Comparison of ENCODE assay signal across 26 mouse cellular contexts in the genomic region with DNA sequence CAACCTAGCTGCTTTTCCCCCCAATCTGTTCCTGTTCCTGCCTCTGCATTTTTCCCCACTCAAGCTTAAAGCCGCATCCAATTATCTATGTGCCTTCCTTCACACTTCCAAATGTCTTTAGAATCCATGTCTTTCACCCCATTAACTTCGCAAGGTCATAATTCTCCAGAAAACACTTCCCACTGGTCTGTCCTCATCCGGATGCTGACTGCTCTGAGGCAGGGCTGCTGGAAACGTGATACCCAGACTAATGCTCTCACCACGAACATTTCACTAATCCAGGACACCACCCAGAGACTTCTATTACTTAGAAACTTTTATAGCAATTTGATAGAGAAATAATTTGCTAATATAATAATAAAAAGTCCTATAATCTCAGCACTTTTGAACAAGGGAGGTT.
DNase-seq lines count a peak whose midpoint lies in the region; ATAC-seq and TF ChIP-seq lines count a peak whose summit lies in the region.
"Had no signal": no experiment of that assay in that cellular context is flagged by ENCODE, and none has a peak within 500 bp of the region (broad histone marks: within the 10 kb centered on the region; RNA-seq: fewer than 3 reads in every experiment).

No protein-coding gene starts in this region.

- DNase-seq in heart, adult 18-20 months: no peak
- DNase-seq in heart, postnatal 0 days (ENCODE audit: low spot score): no peak
- no peak for DNase-seq in heart, embryonic 10.5 days (ENCODE audit: low spot score)
- no peak for DNase-seq in lung, adult 18-20 months
- DNase-seq in MN1 (ENCODE audit: low spot score): no peak
- DNase-seq: adrenal gland, adult 8-10 months; B cell, adult 2 months; cerebellum, adult 8-10 months; gastrocnemius, postnatal 14 days; liver, postnatal 0 days; lung, postnatal 36 days; midbrain, embryonic 14.5 days; retina, postnatal 1 day; right cerebral cortex, postnatal 25 days; thymus, postnatal 14 days had no signal

- no peaks in the 10 kb centered on the region for H3K9me3 ChIP-seq in heart, embryonic 11.5 days (replicated peaks; ENCODE audit: control insufficient read depth, low read length)
- no peaks in the 10 kb centered on the region for H3K9me3 ChIP-seq in heart, postnatal 0 days (replicated peaks; ENCODE audit: control insufficient read depth, low read length)
- H3K9me3 ChIP-seq in heart, embryonic 10.5 days: no peaks in the 10 kb centered on the region
- H3K9me3 ChIP-seq in lung, embryonic 16.5 days (ENCODE audit: control insufficient read depth, low read length): no peaks in the 10 kb centered on the region
- H3K9me3 ChIP-seq: G1E; hindbrain, embryonic 12.5 days; limb, embryonic 12.5 days; neural tube, embryonic 12.5 days had no signal

- peaks cover 30% of the 10 kb centered on the region for H3K4me1 ChIP-seq in heart, embryonic 11.5 days (ENCODE audit: control insufficient read depth, insufficient read depth, low read length)
- peaks cover 35% of the 10 kb centered on the region for H3K4me1 ChIP-seq in heart, postnatal 0 days (ENCODE audit: control insufficient read depth, insufficient read depth)
- peaks cover 38% of the 10 kb centered on the region for H3K4me1 ChIP-seq in heart, embryonic 10.5 days
- H3K4me1 ChIP-seq in lung, embryonic 16.5 days (replicated peaks; ENCODE audit: control insufficient read depth, insufficient read depth, low read length): peaks cover 10% of the 10 kb centered on the region
- peaks cover 12% of the 10 kb centered on the region for H3K4me1 ChIP-seq in olfactory bulb, adult 2 months (ENCODE audit: control insufficient read depth, insufficient read depth, low read length)
- H3K4me1 ChIP-seq: neural tube, embryonic 12.5 days had no signal

- TF ChIP-seq EP300 in heart, postnatal 0 days (IDR thresholded peaks at IDR 0.05; ENCODE audit: low read depth): no peak

- H3K27ac ChIP-seq in heart, embryonic 11.5 days (ENCODE audit: low read depth, low read length): peak overlapping the region; percentile 31; the same call in 1 of the 2 replicates
- peak overlapping the region; percentile 81; the same call in 1 of the 2 replicates for H3K27ac ChIP-seq in heart, postnatal 0 days (ENCODE audit: low read depth)
- H3K27ac ChIP-seq in heart, embryonic 10.5 days: no peak overlapping the region
- peak overlapping the region; percentile 13; the same call in 1 of the 2 replicates for H3K27ac ChIP-seq in lung, embryonic 16.5 days (ENCODE audit: low read length)
- peak overlapping the region; percentile 62 for H3K27ac ChIP-seq in olfactory bulb, adult 2 months (ENCODE audit: insufficient read depth, low read depth, low read length)
- H3K27ac ChIP-seq: hindbrain, embryonic 12.5 days; limb, embryonic 12.5 days; neural tube, embryonic 12.5 days had no signal

- no peak overlapping the region for H3K4me2 ChIP-seq in heart, embryonic 11.5 days
- H3K4me2 ChIP-seq in heart, postnatal 0 days (ENCODE audit: low read depth, low read length): no peak overlapping the region
- no peak overlapping the region for H3K4me2 ChIP-seq in lung, embryonic 16.5 days (ENCODE audit: low read depth, low read length)
- H3K4me2 ChIP-seq: hindbrain, embryonic 12.5 days; limb, embryonic 12.5 days; liver, embryonic 11.5 days; neural tube, embryonic 12.5 days had no signal

- no peak overlapping the region for H3K9ac ChIP-seq in heart, embryonic 11.5 days (ENCODE audit: low read depth, low read length)
- H3K9ac ChIP-seq in heart, postnatal 0 days (replicated peaks; ENCODE audit: low read depth, low read length): no peak overlapping the region
- no peak overlapping the region for H3K9ac ChIP-seq in lung, embryonic 16.5 days (ENCODE audit: low read length)
- H3K9ac ChIP-seq: hindbrain, embryonic 12.5 days; limb, embryonic 12.5 days; liver, postnatal 0 days; neural tube, embryonic 12.5 days had no signal

- no peaks in the 10 kb centered on the region for H3K27me3 ChIP-seq in heart, embryonic 11.5 days (ENCODE audit: control insufficient read depth, insufficient read depth, low read length)
- no peaks in the 10 kb centered on the region for H3K27me3 ChIP-seq in heart, postnatal 0 days (ENCODE audit: control insufficient read depth, insufficient read depth, low read length)
- no peaks in the 10 kb centered on the region for H3K27me3 ChIP-seq in heart, embryonic 10.5 days (ENCODE audit: insufficient read depth, poor library complexity, severe bottlenecking)
- H3K27me3 ChIP-seq in lung, embryonic 16.5 days (ENCODE audit: control insufficient read depth, insufficient read depth, low read depth, low read length): no peaks in the 10 kb centered on the region
- H3K27me3 ChIP-seq: CH12.LX; hindbrain, embryonic 12.5 days; limb, embryonic 12.5 days; neural tube, embryonic 12.5 days had no signal

- no peak for TF ChIP-seq CTCF in heart, postnatal 0 days (IDR thresholded peaks at IDR 0.05; ENCODE audit: low read depth)
- TF ChIP-seq CTCF in olfactory bulb, adult 2 months (IDR thresholded peaks at IDR 0.05; ENCODE audit: insufficient read depth, low read depth, low read length): no peak

- H3K4me3 ChIP-seq in heart, embryonic 11.5 days (ENCODE audit: low read depth, low read length): no peak overlapping the region
- H3K4me3 ChIP-seq in heart, postnatal 0 days (ENCODE audit: low read depth, low read length): no peak overlapping the region
- no peak overlapping the region for H3K4me3 ChIP-seq in heart, embryonic 10.5 days
- no peak overlapping the region for H3K4me3 ChIP-seq in lung, embryonic 16.5 days (ENCODE audit: low read length)
- no peak overlapping the region for H3K4me3 ChIP-seq in olfactory bulb, adult 2 months (ENCODE audit: insufficient read depth, low read depth, low read length)
- H3K4me3 ChIP-seq: hindbrain, embryonic 12.5 days; limb, embryonic 12.5 days; neural tube, embryonic 12.5 days had no signal

- no peaks in the 10 kb centered on the region for H3K36me3 ChIP-seq in heart, embryonic 11.5 days (ENCODE audit: control insufficient read depth, insufficient read depth, low read length)
- no peaks in the 10 kb centered on the region for H3K36me3 ChIP-seq in heart, postnatal 0 days (replicated peaks; ENCODE audit: control insufficient read depth, insufficient read depth, low read length)
- no peaks in the 10 kb centered on the region for H3K36me3 ChIP-seq in heart, embryonic 10.5 days
- no peaks in the 10 kb centered on the region for H3K36me3 ChIP-seq in lung, embryonic 16.5 days (ENCODE audit: control insufficient read depth, insufficient read depth, low read length)
- H3K36me3 ChIP-seq: hindbrain, embryonic 12.5 days; limb, embryonic 12.5 days; neural tube, embryonic 12.5 days had no signal

- no peak for ATAC-seq in heart, embryonic 11.5 days (replicated peaks; ENCODE audit: insufficient number of reproducible peaks, low FRiP score, low TSS enrichment)
- no peak for ATAC-seq in heart, postnatal 0 days (ENCODE audit: insufficient read depth, low read depth)
- no peak for ATAC-seq in lung, embryonic 16.5 days (ENCODE audit: low read depth)
- ATAC-seq: forebrain, embryonic 14.5 days; intestine, postnatal 0 days; liver, postnatal 0 days had no signal

- no peak for TF ChIP-seq POLR2A in olfactory bulb, adult 2 months (IDR thresholded peaks at IDR 0.05; ENCODE audit: insufficient read depth, low read depth, low read length)

- WGBS in heart, embryonic 11.5 days (ENCODE audit: insufficient replicate concordance): 78% methylated on average over 5 of the region's 5 CpGs
- whole genome bisulfite sequencing in heart, postnatal 0 days: 72% methylated on average over 5 of the region's 5 CpGs
- WGBS in heart, embryonic 10.5 days: 69% methylated on average over 5 of the region's 5 CpGs
- 60% methylated on average over 5 of the region's 5 CpGs for WGBS in lung, embryonic 16.5 days
- 84% methylated on average over 5 of the region's 5 CpGs for WGBS in olfactory bulb, adult 2 months
